Mouse (Mus musculus) monocyte, adult 2 months (primary cell): ENCODE measurements around the gene Gm21256.
"Not testable (repeated sequence)": the region's sequence is repeated elsewhere in the genome, so short reads cannot be mapped to it uniquely, and the experiment has no call there.

ENCODE experiments used
- DNase-seq, 2 experiments: peaks; one replicate each; pipeline ENCODE4 v3.0.0; 2022; ENCODE audit warnings: low spot score in 2 of 2, low read depth in 1 of 2

Gene Gm21256

DNA sequence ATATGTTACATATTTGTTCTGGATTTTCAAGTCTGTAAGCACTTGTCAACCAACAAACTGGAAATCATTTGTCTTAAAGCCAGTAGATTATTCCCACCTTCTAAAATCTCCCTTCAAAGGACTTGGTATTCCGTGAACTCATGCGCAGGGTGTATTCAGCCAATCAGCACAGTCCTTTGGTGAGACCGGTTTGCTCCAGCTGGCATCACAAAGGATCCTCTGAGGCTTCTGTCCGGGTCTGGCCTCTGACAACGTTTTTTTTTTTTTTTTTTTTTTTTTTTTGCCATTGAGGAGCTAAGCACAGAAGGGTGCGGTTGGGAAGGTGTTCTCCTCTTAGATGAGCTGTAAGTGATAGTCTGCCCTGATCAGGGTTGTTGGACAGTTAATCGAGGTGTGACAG, at the start of gene Gm21256:
TSS of gene Gm21256 (plus strand) at position 301 of the 400 bp plus-strand sequence.
- not testable (repeated sequence) for DNase-seq
